Mouse (Mus musculus) liver, embryonic 14 days (tissue): ENCODE data around the gene Olfr745. TPM values are rescaled to one million over a fixed set of nuclear protein-coding genes. Genes with fewer than 3 reads are reported as not detected.

Experiments used
- polyA plus RNA-seq: library from polyadenylated mRNA; depleted of rRNA; stranded (reverse); fragments of >200 nt; gene quantifications from 2 replicates; pipeline ENCODE4 v1.2.3, GENCODE M21; 2012; rRNA removed

Olfr745 gene
- not detected in 2 replicates for polyA plus RNA-seq

GRCm38 (mm10) chr14:50639088-50639487 is at the start of gene Olfr745:
Gene Olfr745, plus strand, starts transcription at chr14:50639388.

DNA sequence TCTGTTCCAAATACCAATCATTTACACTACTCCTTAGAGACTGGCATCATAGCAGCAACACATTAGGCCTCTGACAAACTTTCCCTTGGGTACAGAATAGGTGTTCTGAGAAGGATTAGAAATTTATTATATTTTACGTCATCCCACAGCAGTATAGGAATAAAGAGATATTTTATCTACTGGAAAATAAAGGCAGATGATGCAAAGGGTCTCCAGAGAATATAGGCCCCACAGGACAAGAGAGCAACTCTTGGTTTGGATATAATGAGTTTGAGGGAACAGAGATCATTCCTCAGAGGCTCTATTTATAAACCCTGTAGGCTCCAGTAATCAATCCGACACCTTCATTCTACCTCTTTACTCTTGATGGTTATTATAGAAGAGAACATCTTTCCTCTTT is 24.6 kb upstream of the Olfr745 start, which contains the start of gene Olfr744:
Gene Olfr744, plus strand, starts transcription at position 301 of the 400 bp plus-strand sequence.

GRCm38 (mm10) chr14:50646783-50647182 is 7.6 kb downstream of the Olfr745 start, which contains the start of gene Olfr746:
Gene Olfr746, plus strand, starts transcription at chr14:50647083.

DNA sequence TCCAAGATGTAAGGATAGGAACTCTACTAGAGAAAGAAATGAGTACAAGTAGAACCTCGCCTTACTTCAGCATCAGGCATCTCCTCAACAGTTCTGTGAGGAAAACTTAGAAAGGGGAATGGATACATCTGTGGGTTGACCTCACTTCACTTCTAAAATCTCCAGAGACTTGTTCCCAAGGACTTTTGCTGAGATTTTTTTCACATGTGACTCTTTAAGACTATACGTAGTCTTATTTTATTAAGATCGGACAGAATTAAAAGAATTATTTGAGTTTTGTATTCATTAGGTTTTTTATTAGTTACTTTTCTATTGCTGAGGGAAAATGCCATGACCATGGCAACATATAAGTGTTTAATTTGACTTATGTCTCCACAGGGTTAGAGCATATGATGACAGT is 53.9 kb downstream of the Olfr745 start, which contains the start of gene Olfr747:
Gene Olfr747, minus strand, starts transcription at position 101 of the 400 bp plus-strand sequence.

Other genes with a start within 250 kb of the Olfr745 start
- not detected in 2 replicates for gene Olfr738, start 231.8 kb upstream of the Olfr745 start, polyA plus RNA-seq
- not detected in 2 replicates for gene Olfr739, start 220.8 kb upstream of the Olfr745 start, polyA plus RNA-seq
- gene Olfr740, start 193.8 kb upstream of the Olfr745 start, polyA plus RNA-seq = not detected in 2 replicates
- gene Olfr741, start 166.7 kb upstream of the Olfr745 start, polyA plus RNA-seq = not detected in 2 replicates
- not detected in 2 replicates for gene Olfr742, start 135.8 kb upstream of the Olfr745 start, polyA plus RNA-seq
- gene Olfr743, start 117.5 kb upstream of the Olfr745 start, polyA plus RNA-seq = not detected in 2 replicates
- not detected in 2 replicates for gene Olfr744, start 24.5 kb upstream of the Olfr745 start, polyA plus RNA-seq
- gene Olfr746, start 7.7 kb downstream of the Olfr745 start, polyA plus RNA-seq = not detected in 2 replicates
- gene Olfr747, start 53.8 kb downstream of the Olfr745 start, polyA plus RNA-seq = not detected in 2 replicates
- not detected in 2 replicates for gene Olfr748, start 68.0 kb downstream of the Olfr745 start, polyA plus RNA-seq
- gene Olfr749, start 105.7 kb downstream of the Olfr745 start, polyA plus RNA-seq = not detected in 2 replicates
- 11.2 and 12.6 TPM in 2 replicates for gene Ttc5, start 146.1 kb downstream of the Olfr745 start, polyA plus RNA-seq
- not detected in 2 replicates for gene Ccnb1ip1, start 168.3 kb downstream of the Olfr745 start, polyA plus RNA-seq
- 37.8 and 40.4 TPM in 2 replicates for gene Parp2, start 168.5 kb downstream of the Olfr745 start, polyA plus RNA-seq
- gene Tep1, start 231.2 kb downstream of the Olfr745 start, polyA plus RNA-seq = 2.2 and 3.4 TPM in 2 replicates